Mouse (Mus musculus) kidney, postnatal 0 days (tissue): ENCODE results near the gene Ttc23. TPM values are rescaled to one million over a fixed set of nuclear protein-coding genes. Genes with fewer than 3 reads are reported as not detected.

Source experiments
- ATAC-seq: fragments of 200-750 bp; cut with Nextera tagmentation; replicated peaks from 2 replicates; pipeline ENCODE4 v1.8.0; 2017; ENCODE audit warnings: low read depth, moderate number of reproducible peaks, moderate TSS enrichment, moderate library complexity; ENCODE audit not compliant: low FRiP score
- DNase-seq: peaks from one replicate; pipeline ENCODE4 v3.0.0-alpha.2; 2016; ENCODE audit warnings: low spot score
- H3K27ac ChIP-seq: fragments of 300-500 bp; sonication (generic); 2 replicates; pipeline ENCODE4 v1.5.1; 2014; ENCODE audit warnings: mild to moderate bottlenecking
- H3K27me3 ChIP-seq: fragments of 300-500 bp; sonication (generic); 2 replicates; pipeline ENCODE4 v1.6.1; 2014; ENCODE audit warnings: low read length, mixed read lengths; ENCODE audit not compliant: insufficient read depth
- H3K36me3 ChIP-seq: fragments of 300-500 bp; sonication (generic); 2 replicates; pipeline ENCODE4 v1.6.1; 2014; ENCODE audit warnings: low read length, mixed read lengths; ENCODE audit not compliant: insufficient read depth
- H3K4me1 ChIP-seq: fragments of 300-500 bp; sonication (generic); replicated peaks from 2 replicates; pipeline ENCODE4 v1.6.1; 2014; ENCODE audit warnings: antibody characterized with exemption, low read length, mixed read lengths; ENCODE audit not compliant: insufficient read depth
- H3K4me2 ChIP-seq: fragments of 300-500 bp; sonication (generic); 2 replicates; pipeline ENCODE4 v1.6.1; 2014; ENCODE audit warnings: mild to moderate bottlenecking, low read length, moderate library complexity, mixed read lengths
- H3K4me3 ChIP-seq: fragments of 300-500 bp; sonication (generic); replicated peaks from 2 replicates; pipeline ENCODE4 v1.5.1; 2014; ENCODE audit warnings: low read depth, low read length
- H3K9ac ChIP-seq: fragments of 300-500 bp; sonication (generic); 2 replicates; pipeline ENCODE4 v1.6.1; 2014; ENCODE audit warnings: low read depth, low read length
- H3K9me3 ChIP-seq: fragments of 300-500 bp; sonication (generic); replicated peaks from 2 replicates; pipeline ENCODE4 v1.6.1; 2016; ENCODE audit warnings: low read length, inconsistent platforms, mixed read lengths
- CTCF ChIP-seq: IDR thresholded peaks from 2 replicates; pipeline ENCODE4 v1.5.1; 2016; ENCODE audit warnings: antibody characterized with exemption, low read depth, mild to moderate bottlenecking, moderate library complexity
- WGBS: fragments of 180-500 bp; shearing (Covaris S2); extraction: QIAGEN DNeasy Blood & Tissue Kit; methylation state at CpG from one replicate; pipeline ENCODE4 v1.1.7; 2014; 5-methylcytosine and 5-hydroxymethylcytosine counted together
- polyA plus RNA-seq: library from polyadenylated mRNA; unstranded; fragments of >200 nt; fragmentation: Nextera tagmentation; extraction: Ambion mirVana; gene quantifications from 2 replicates; pipeline ENCODE4 v1.2.1, GENCODE M21; 2015

The Ttc23 gene
- polyA plus RNA-seq, 1 experiment from 2014 or later, result 25.6 TPM

GRCm38 (mm10) chr7:67763625-67764024 lies 116.4 kb downstream of the Ttc23 start:
- TF ChIP-seq CTCF, result no peak
- DNase-seq (no peak), ATAC-seq (no peak)
- H3K4me2 ChIP-seq, result no peak overlapping the region
- H3K36me3 ChIP-seq, result no peaks in the 10 kb centered on the region
- 38% methylated on average over 3 of the region's 3 CpGs for WGBS
- H3K4me3 ChIP-seq, result no peak overlapping the region
- H3K9me3 ChIP-seq, result no peaks in the 10 kb centered on the region
- no peak overlapping the region for H3K9ac ChIP-seq
- H3K27me3 ChIP-seq, result no peaks in the 10 kb centered on the region; the same call in 1 of the 2 replicates
- H3K4me1 ChIP-seq, result peaks cover under 1% of the 10 kb centered on the region; the same call in 1 of the 2 replicates
- no peak overlapping the region for H3K27ac ChIP-seq

GRCm38 (mm10) chr7:67768125-67768524 lies 120.9 kb downstream of the Ttc23 start:
- H3K27me3 ChIP-seq, result no peaks in the 10 kb centered on the region
- no peak overlapping the region for H3K4me2 ChIP-seq
- WGBS, result 74% methylated on average over 3 of the region's 3 CpGs
- H3K4me1 ChIP-seq, result no peaks in the 10 kb centered on the region
- H3K9ac ChIP-seq, result no peak overlapping the region
- no peak overlapping the region for H3K27ac ChIP-seq
- no peaks in the 10 kb centered on the region for H3K9me3 ChIP-seq
- H3K36me3 ChIP-seq, result no peaks in the 10 kb centered on the region
- no peak for ATAC-seq
- TF ChIP-seq CTCF, result no peak
- no peak for DNase-seq
- no peak overlapping the region for H3K4me3 ChIP-seq

- Histone ChIP-seq H3K36me3 (no peaks in the 10 kb centered on the region), H3K4me1 (no peaks in the 10 kb centered on the region), H3K4me3 (no peak overlapping the region), H3K9ac (no peak overlapping the region), H3K9me3 (no peaks in the 10 kb centered on the region), H3K27me3 (no peaks in the 10 kb centered on the region), H3K27ac (no peak overlapping the region), H3K4me2 (no peak overlapping the region)
- no peak for DNase-seq
- no peak for ATAC-seq
- 89% methylated on average over 5 of the region's 5 CpGs for WGBS
- TF ChIP-seq CTCF, result no peak
Measured at GRCm38 (mm10) chr7:67769487-67769886, 122.3 kb downstream of the Ttc23 start.

GRCm38 (mm10) chr7:67772231-67772630 lies 125.0 kb downstream of the Ttc23 start:
- no peak overlapping the region for H3K27ac ChIP-seq
- H3K27me3 ChIP-seq, result no peaks in the 10 kb centered on the region
- H3K4me1 ChIP-seq, result 0 out of 2 replicates have a peak, but pooled peaks cover 6% of the 10 kb centered on the region
- DNase-seq, result no peak
- H3K36me3 ChIP-seq, result no peaks in the 10 kb centered on the region
- H3K9ac ChIP-seq, result no peak overlapping the region
- no peak for TF ChIP-seq CTCF
- no peak overlapping the region for H3K4me3 ChIP-seq
- H3K4me2 ChIP-seq, result no peak overlapping the region
- no peaks in the 10 kb centered on the region for H3K9me3 ChIP-seq
- ATAC-seq, result no peak
- WGBS, result 78% methylated on average over 9 of the region's 9 CpGs

- ATAC-seq, result no peak
- no peak overlapping the region for H3K9ac ChIP-seq
- DNase-seq, result no peak
- H3K27ac ChIP-seq, result no peak overlapping the region
- TF ChIP-seq CTCF, result no peak
- H3K4me2 ChIP-seq, result no peak overlapping the region
- H3K36me3 ChIP-seq, result no peaks in the 10 kb centered on the region
- H3K4me3 ChIP-seq, result no peak overlapping the region
- H3K9me3 ChIP-seq, result no peaks in the 10 kb centered on the region
- 59% methylated on average over 3 of the region's 3 CpGs for WGBS
- H3K4me1 ChIP-seq, result 0 out of 2 replicates have a peak, but pooled peaks cover 6% of the 10 kb centered on the region
- no peaks in the 10 kb centered on the region for H3K27me3 ChIP-seq
Measured at GRCm38 (mm10) chr7:67775623-67776022, 128.4 kb downstream of the Ttc23 start.

GRCm38 (mm10) chr7:67776636-67777305 lies 129.6 kb downstream of the Ttc23 start:
- Histone ChIP-seq H3K4me1 (0 out of 2 replicates have a peak, but pooled peaks cover 6% of the 10 kb centered on the region), H3K9ac (no peak overlapping the region), H3K9me3 (no peaks in the 10 kb centered on the region), H3K4me2 (peak overlapping the region; percentile 27), H3K27me3 (no peaks in the 10 kb centered on the region), H3K27ac (no peak overlapping the region), H3K4me3 (no peak overlapping the region), H3K36me3 (no peaks in the 10 kb centered on the region)
- no peak for TF ChIP-seq CTCF
- ATAC-seq, result no peak
- DNase-seq, result peak; percentile 56
- 17% methylated on average over 12 of the region's 12 CpGs for WGBS
